Mouse (Mus musculus): ENCODE results near the gene Galt.
"Not testable (repeated sequence)": the region's sequence is repeated elsewhere in the genome, so short reads cannot be mapped to it uniquely, and the experiment has no call there.

Gene Galt

GRCm38 (mm10) chr4:41781271-41781670 is 26.2 kb downstream of the Galt start:
- not testable (repeated sequence) for DNase-seq

DNA sequence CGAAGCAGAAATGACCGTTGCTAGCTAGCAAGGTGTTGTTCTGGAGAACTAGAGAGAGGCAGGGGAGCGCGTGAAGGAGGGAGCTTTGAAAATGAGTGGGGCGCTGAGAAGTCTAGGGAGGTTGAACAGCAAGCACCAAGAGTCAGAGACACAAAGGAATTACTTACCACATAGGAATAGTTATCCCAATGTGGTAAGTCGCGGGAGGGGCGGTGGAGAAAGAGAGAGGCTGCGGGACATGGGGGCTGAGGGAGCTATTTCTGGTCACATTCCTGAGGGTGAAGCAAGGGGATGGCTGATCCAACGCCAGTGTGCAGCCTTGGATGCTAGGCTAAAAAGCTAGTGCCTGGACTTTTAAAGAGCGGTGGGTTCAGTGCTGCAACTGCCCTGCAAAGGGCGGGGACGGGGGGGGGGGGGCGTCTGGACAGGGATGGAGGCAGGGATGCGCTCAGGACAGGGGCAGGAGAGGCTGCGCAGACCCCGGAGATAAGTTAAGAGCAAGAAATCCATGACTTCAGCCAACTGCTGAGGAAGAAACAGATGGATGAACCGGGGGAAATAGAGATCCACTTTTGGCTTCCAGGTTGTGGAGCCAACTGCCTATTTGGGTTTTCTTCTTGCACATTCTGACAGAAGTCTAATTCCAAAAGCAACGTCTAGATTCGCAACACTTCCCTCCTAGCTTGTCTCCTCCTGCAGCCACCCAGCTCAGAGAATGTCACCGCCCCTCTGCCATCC is 26.9 kb downstream of the Galt start:
- DNase-seq: not testable (repeated sequence)

DNA sequence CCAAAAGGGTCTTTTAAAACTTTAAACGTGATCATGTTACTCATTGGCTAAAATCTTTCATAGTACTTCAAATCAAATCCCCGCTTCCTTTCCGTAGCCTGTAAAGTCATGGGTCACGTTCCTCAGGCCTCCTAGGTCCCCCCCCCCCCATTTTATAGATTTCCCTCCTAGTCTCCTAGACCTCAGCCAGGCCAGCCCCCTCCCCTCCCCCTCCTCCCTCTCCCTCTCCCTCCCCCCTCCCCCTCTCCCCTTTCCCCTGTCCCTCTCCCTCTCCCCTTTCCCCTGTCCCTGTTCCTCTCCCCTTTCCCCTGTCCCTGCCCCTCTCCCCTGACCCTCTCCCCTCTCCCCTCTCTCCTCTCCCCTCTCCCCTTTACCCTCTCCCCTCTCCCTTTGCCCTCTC is 27.7 kb downstream of the Galt start:
- DNase-seq: not testable (repeated sequence)

DNA sequence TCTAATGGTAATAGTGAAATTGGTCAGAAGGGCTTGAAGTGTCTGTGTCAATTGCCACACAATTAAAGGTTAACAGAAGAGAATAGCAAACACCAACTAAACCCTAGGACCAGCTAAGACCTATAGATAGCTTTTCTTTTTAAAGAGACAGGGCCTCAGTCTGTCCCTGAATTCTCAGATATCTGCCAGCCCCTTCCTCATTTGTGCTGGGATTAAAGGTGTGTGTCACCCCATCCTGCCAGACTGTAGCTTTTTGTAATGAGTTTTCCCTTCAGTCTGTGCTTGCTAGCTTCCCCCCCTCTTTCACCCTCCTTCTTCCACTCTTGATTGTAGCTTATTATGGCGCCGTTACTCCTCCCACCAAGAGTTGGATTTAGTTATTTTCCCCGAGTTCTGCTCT is 28.2 kb downstream of the Galt start:
- not testable (repeated sequence) for DNase-seq
